Mouse (Mus musculus) ES-E14 (cell line): ENCODE measurements around the gene Sox13.

ENCODE experiments used
- CHD2 ChIP-seq: IDR thresholded peaks from 2 replicates; pipeline ENCODE4 v1.6.1; 2014; ENCODE audit warnings: mild to moderate bottlenecking, low read depth, low read length, inconsistent platforms
- HCFC1 ChIP-seq: IDR thresholded peaks from 2 replicates; pipeline ENCODE4 v1.6.1; 2012; ENCODE audit warnings: low read length, inconsistent platforms, borderline replicate concordance; ENCODE audit not compliant: insufficient read depth
- MAFK ChIP-seq: IDR thresholded peaks from 2 replicates; pipeline ENCODE4 v1.6.1; 2014; ENCODE audit warnings: mild to moderate bottlenecking, low read depth, low read length, inconsistent platforms; ENCODE audit not compliant: insufficient read depth

DNA sequence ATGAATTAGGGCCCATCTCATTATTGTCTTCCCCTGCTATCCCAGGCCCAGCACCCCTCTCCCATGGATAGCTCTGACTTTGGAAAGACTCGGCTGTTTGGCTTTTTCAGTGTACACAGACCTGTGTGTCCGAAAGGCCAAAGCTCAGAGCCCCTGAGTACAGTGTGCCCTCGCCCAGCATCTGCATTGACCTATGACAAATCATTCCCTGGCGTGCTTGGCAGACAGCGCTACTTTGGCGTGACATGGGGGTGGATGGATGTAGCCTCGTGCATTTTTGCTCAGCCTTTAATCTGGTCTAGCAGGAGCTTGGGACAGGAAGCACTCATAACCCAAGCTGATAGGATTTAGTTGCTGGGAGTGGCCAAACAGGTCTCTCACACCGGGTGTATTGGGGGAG lies 52.1 kb downstream of the Sox13 start:
- no peak for TF ChIP-seq MAFK
- TF ChIP-seq HCFC1, result no peak
- TF ChIP-seq CHD2, result no peak
